Mouse (Mus musculus) effector memory CD4-positive, alpha-beta T cell, adult 5 months (primary cell): ENCODE data around the gene Pradc1. TPM values are rescaled to one million over a fixed set of nuclear protein-coding genes. Genes with fewer than 3 reads are reported as not detected.

Experiments used
- polyA plus RNA-seq: library from polyadenylated mRNA; unstranded; fragments of 100-300 nt; shearing (Covaris generic); gene quantifications from one replicate; pipeline ENCODE4 v1.2.1, GENCODE M21; 2017

Gene Pradc1
- 17.0 TPM for polyA plus RNA-seq

DNA sequence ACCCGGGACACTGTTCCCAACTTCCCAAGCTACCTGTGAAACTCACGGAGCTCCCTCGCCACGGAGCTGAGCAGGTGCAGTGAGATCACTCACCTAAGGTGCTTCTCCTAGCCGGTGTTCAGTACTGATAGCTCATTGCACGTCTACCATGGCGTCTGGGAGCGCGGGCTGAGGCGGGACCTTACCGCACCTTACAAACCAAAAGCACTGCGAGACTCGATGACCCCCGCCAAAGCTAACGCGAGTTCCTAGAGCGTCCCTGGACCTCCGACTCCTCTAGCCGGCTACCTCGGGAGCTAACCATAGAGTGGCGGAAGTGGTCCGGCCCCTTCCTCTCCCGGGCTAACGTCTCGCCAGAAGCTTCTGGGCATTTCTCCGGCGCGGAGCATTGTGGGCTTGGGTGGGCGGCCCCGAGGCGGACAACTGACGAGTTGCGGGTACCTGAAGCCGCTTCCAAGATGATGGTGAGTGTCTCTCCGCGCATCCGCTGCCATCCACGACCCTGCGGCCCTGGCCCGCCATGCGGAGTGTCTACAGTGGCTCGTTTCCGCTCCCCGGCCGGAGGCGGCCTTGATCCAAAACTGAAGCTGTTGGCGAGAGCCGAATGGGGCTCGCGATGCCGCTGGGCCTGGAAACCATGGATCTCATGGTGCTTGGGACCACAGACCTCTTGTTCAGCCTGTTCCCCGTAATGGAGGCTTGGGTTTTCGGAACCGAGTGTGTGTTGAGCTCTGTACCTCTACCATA, at the start of gene Pradc1:
Pradc1 (minus strand) TSS at position 307 of the 747 bp plus-strand sequence.

DNA sequence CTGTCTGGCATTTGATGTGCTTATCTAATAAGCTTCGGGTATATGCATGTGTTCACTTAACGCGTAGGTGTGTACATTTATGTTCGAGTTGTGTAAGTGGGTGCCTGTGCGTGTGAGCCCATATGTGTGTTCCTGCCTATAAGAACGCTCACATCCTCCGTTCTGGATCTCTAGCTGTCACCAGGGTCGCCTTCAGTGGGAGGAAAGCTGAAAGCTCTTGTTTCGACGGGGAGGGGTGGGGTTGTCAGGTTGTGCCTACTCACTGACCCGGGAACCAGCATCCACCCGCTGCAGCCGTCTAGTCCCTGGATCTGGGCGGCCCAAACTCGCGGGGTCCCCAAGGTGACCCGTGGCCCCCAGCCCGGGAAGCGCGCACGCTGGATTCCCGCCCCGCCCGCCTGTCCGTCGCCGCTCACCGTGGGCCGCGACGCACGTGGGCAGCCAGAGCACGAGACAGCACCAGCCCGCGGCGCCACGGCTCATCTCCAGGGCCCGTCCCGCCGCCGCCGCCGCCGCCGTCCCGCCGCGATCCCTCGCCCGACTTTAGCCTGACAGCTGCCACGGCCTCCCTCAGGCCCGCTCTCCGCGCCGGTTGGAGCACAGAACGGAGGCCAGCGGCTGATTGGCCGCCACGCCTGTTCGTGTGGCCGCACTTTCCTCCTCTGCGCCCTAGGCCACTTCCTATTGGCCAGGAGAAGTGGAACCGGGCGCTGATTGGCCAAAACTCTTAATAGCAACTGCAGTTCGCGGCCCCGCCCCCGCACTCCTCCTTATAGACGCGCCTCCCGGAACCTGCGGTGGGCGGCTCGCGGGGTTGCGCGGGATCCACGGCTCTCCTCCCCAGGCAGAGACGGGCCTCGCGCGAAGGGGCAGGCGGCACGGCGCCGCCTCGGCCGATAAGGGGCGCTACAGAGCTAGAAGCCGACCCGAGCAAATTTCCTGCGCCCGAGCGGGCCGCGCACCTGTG, 790 bp downstream of the Pradc1 start, which contains the start of gene Cct7:
Cct7 (plus strand) TSS at position 818 of the 967 bp plus-strand sequence.

DNA sequence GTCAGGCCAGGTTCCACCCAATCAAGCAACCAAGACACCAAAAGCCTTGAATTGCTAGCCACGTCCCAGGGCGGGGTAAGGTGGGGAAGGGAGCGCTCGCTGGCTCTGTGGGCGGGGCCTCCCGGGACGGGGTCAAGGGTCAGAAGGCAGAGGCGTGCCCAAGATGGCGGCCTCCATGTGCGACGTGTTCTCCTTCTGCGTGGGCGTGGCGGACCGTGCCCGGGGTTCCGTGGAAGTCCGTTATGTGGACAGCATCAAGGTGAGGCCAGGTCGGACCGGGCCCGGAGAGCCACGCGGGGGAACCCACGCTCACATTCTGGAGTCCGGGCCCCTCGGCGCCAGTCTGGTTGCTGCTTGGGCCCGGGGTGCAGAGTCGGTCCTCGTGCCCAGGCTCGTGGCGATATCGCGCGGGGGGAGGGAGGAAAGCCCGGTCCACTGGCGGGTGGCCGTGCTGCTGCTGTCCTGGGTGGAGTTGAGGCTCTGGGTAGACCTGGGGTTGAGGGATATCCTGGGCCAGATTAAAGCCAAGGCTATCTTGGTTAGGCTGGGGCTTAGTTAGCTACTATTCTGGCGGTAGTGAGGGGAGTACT, 19.8 kb downstream of the Pradc1 start, which contains the start of gene Smyd5:
Smyd5 (plus strand) TSS at position 148 of the 590 bp plus-strand sequence.

DNA sequence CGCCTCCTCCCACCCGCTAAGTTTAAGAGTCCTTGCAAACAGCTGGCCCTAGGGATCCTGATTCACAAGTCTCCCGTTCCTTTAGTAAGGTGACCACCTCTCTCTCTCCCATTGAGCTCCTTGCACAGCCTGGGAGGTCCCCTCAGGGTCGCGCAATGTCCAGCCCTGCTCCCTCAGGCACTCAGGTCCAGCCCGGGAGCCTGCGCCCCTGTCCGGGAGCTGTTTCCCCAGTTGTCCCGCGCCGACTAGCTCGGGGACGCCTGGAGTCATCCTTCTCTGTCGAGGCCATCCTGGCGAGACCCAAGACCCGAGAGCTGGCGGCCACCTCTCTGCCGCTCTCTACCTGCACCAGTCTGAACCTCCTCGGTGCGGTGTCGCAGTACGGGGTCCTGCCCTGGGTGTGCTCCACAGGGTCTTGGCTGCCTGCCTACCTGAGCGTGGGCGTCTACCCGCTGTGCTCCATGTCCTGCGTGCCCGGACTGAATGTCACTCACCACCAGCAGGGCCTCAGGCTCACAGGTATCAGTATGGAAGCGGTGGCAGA, 27.9 kb downstream of the Pradc1 start, which contains the start of gene Noto:
Noto (plus strand) TSS at position 51 of the 544 bp plus-strand sequence.

Other genes with a start within 250 kb of the Pradc1 start
- 0.50 TPM for gene Sfxn5, start 118.5 kb downstream of the Pradc1 start, polyA plus RNA-seq
- 0.92 TPM for gene Rab11fip5, start 77.3 kb downstream of the Pradc1 start, polyA plus RNA-seq
- not detected for gene Noto, start 28.1 kb downstream of the Pradc1 start, polyA plus RNA-seq
- gene Smyd5, start 20.0 kb downstream of the Pradc1 start, polyA plus RNA-seq = 39.6 TPM
- 276 TPM for gene Cct7, start 456 bp downstream of the Pradc1 start, polyA plus RNA-seq
- not detected for gene Fbxo41, start 51.0 kb upstream of the Pradc1 start, polyA plus RNA-seq
- 0.57 TPM for gene Egr4, start 61.6 kb upstream of the Pradc1 start, polyA plus RNA-seq
- gene Alms1, start 135.6 kb upstream of the Pradc1 start, polyA plus RNA-seq = 1.6 TPM